Mouse (Mus musculus): ENCODE results near the gene Fam122c. TPM values are rescaled to one million over a fixed set of nuclear protein-coding genes. Genes with fewer than 3 reads are reported as not detected.
"Not testable (repeated sequence)": the region's sequence is repeated elsewhere in the genome, so short reads cannot be mapped to it uniquely, and the experiment has no call there.

The Fam122c gene
- polyA plus RNA-seq, 1 experiment = not detected

DNA sequence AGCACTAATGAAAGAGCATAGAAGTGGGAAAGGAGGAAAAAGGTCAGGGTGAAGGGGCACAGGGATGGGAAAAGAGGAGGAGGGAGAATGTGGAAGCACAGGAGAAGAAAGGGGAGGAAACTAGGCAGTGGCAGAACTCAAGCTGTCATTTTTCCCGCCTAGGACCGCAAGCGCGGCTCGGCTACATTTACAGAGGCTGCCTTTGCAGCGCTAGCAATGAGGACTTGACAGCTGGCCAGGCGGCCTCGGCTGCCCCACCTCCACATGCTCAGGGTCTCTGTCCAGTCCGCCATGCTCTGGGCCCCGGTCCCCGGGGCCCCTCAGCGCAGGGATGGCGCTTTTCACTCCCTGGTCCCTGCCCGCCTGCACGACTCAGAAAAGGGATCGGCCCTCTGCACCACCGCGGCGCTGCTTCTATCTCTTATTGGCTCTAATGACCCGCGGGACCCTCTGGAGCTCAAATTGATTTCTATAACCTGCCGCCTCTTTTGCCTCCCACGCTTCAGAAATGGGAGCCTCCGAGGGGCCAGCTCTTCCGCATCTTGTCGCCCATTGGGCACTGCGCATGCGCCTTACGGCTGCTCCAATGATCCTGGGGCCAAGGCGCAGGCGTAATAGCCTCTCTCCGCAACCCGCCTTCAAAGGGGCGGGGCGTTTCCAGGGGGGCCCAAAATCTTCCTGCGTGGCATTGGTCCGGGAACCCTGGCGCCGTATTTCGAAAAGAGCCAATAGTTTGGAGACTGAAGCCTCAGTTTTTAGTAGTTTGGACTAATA lies 3.7 kb upstream of the Fam122c start, which contains the start of gene Fam122b:
Fam122b (minus strand) TSS at position 517 of the 774 bp plus-strand sequence.
- TF ChIP-seq GATA1 (IDR thresholded peaks at IDR 0.05; ENCODE audit: borderline replicate concordance, low read length) (no peak), FLI1 (IDR thresholded peaks at IDR 0.05; ENCODE audit: low read length) (no peak)
- Histone ChIP-seq H3K4me3 (replicated peaks) (peak within 1 kb of the TSS; percentile 94), H3K4me1 (peaks cover 18% of the 10 kb centered on the region), H3K36me3 (replicated peaks; ENCODE audit: low read length) (peaks cover 5% of the 10 kb centered on the region), H3K9me3 (no peaks in the 10 kb centered on the region), H3K27me3 (replicated peaks) (peaks cover 12% of the 10 kb centered on the region)

- Histone ChIP-seq H3K36me3 (replicated peaks; ENCODE audit: low read length) (no peaks in the 10 kb centered on the region), H3K9me3 (no peaks in the 10 kb centered on the region), H3K4me3 (replicated peaks) (peak overlapping the region; percentile 94), H3K4me1 (peaks cover 16% of the 10 kb centered on the region), H3K27me3 (replicated peaks) (peaks cover 14% of the 10 kb centered on the region)
- no peak for TF ChIP-seq GATA1 (IDR thresholded peaks at IDR 0.05; ENCODE audit: borderline replicate concordance, low read length)
Measured at GRCm38 (mm10) chrX:53270063-53270432, 3.2 kb upstream of the Fam122c start.

- not testable (repeated sequence) for H3K4me1 ChIP-seq; H3K4me3 ChIP-seq (replicated peaks); H3K9me3 ChIP-seq; H3K36me3 ChIP-seq (replicated peaks; ENCODE audit: low read length)
- peaks cover 12% of the 10 kb centered on the region for H3K27me3 ChIP-seq (replicated peaks)
Measured at GRCm38 (mm10) chrX:53271628-53272027, 1.6 kb upstream of the Fam122c start.

GRCm38 (mm10) chrX:53287924-53288323 lies 14.7 kb downstream of the Fam122c start:
- Histone ChIP-seq H3K36me3 (replicated peaks; ENCODE audit: low read length) (no peaks in the 10 kb centered on the region), H3K4me1 (no peaks in the 10 kb centered on the region), H3K9me3 (no peaks in the 10 kb centered on the region), H3K27me3 (replicated peaks) (peaks cover 5% of the 10 kb centered on the region), H3K4me3 (replicated peaks) (no peak overlapping the region)
- TF ChIP-seq FLI1 (IDR thresholded peaks at IDR 0.05; ENCODE audit: low read length) (no peak), GATA1 (IDR thresholded peaks at IDR 0.05; ENCODE audit: borderline replicate concordance, low read length) (no peak)

DNA sequence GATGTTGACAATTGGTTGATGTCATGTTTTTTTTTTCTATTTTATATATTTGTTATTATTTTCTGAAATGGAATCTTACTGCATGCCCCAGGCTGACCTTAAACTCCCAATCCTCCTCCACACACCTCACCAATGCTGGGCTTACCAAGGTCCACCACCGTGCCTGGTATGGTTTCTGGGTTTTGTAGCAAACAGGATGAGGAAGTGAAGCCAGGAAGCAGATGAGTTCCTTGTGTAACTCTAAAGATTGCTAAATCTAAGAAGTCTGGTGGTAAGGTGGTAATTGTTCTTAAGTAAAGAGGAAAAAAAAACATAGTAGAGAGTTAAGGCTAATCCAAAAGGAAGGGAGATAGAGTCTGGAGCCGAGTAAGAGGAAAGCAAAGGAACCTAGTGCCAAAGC lies 47.3 kb downstream of the Fam122c start:
- H3K27me3 ChIP-seq (replicated peaks) = peaks cover 13% of the 10 kb centered on the region
- H3K4me1 ChIP-seq = peaks cover 8% of the 10 kb centered on the region; the same call in 1 of the 2 replicates
- no peaks in the 10 kb centered on the region for H3K9me3 ChIP-seq
- no peak overlapping the region for H3K4me3 ChIP-seq (replicated peaks)
- H3K36me3 ChIP-seq (replicated peaks; ENCODE audit: low read length) = no peaks in the 10 kb centered on the region
- TF ChIP-seq FLI1 (IDR thresholded peaks at IDR 0.05; ENCODE audit: low read length) = no peak
- TF ChIP-seq GATA1 (IDR thresholded peaks at IDR 0.05; ENCODE audit: borderline replicate concordance, low read length) = no peak

DNA sequence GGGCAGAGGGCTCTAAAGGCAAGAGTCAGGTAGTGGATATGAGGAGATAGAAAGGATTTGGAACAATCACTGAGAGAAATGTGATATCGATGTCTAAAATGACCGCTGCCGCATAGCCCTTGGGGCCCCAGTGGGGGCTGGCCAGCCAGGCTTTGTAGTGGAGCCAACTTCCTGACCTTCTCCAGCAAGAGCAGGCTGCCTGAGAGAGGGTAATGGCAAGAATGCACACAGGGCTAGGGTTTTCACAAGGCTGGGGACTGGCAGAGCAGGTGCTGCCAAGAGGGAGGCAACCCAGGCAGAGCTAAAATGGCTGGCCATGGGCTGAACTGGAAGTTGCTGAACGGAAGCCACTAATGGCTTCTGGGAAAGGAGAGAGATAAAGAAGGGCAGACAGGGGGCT lies 47.9 kb downstream of the Fam122c start:
- Histone ChIP-seq H3K27me3 (replicated peaks) (peaks cover 13% of the 10 kb centered on the region), H3K9me3 (no peaks in the 10 kb centered on the region), H3K4me1 (peaks cover 8% of the 10 kb centered on the region; the same call in 1 of the 2 replicates), H3K36me3 (replicated peaks; ENCODE audit: low read length) (no peaks in the 10 kb centered on the region), H3K4me3 (replicated peaks) (no peak overlapping the region)
- TF ChIP-seq GATA1 (IDR thresholded peaks at IDR 0.05; ENCODE audit: borderline replicate concordance, low read length) (no peak), FLI1 (IDR thresholded peaks at IDR 0.05; ENCODE audit: low read length) (no peak)

- Histone ChIP-seq H3K4me1 (no peaks in the 10 kb centered on the region), H3K36me3 (replicated peaks; ENCODE audit: low read length) (no peaks in the 10 kb centered on the region)
- TF ChIP-seq GATA1 (IDR thresholded peaks at IDR 0.05; ENCODE audit: borderline replicate concordance, low read length) = no peak
- TF ChIP-seq FLI1 (IDR thresholded peaks at IDR 0.05; ENCODE audit: low read length) = no peak
Measured at GRCm38 (mm10) chrX:53330396-53330795, 57.2 kb downstream of the Fam122c start.

DNA sequence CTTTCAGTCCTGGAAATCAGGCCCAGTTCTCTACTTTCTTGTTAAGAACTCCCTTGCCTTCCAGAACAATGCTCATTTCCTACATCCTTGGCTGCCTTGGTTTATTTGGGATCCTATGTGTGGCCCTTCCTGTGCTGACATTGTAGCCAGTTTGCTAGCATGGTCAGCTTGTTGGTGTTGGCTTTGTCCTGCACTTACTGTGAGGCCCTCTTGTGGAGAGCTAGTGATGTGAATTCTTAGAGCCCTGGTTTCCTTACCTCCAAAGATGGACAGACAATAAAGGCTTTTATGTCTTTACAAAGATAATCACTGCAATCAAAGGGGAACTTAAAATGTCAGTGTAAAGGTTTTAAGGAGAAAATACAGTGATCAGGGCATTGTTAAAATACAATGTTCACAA lies 64.1 kb downstream of the Fam122c start:
- Histone ChIP-seq H3K9me3 (peaks cover 9% of the 10 kb centered on the region), H3K4me1 (no peaks in the 10 kb centered on the region), H3K36me3 (replicated peaks; ENCODE audit: low read length) (no peaks in the 10 kb centered on the region), H3K4me3 (replicated peaks) (no peak overlapping the region), H3K27me3 (replicated peaks) (peaks cover 2% of the 10 kb centered on the region)
- no peak for TF ChIP-seq GATA1 (IDR thresholded peaks at IDR 0.05; ENCODE audit: borderline replicate concordance, low read length)
- TF ChIP-seq FLI1 (IDR thresholded peaks at IDR 0.05; ENCODE audit: low read length) = no peak

More at GRCm38 (mm10) chrX:53330396-53330795, 57.2 kb downstream of the Fam122c start:
- Histone ChIP-seq H3K9me3 (peaks cover 9% of the 10 kb centered on the region), H3K4me3 (replicated peaks) (no peak overlapping the region), H3K27me3 (replicated peaks) (peaks cover 7% of the 10 kb centered on the region)

DNA sequence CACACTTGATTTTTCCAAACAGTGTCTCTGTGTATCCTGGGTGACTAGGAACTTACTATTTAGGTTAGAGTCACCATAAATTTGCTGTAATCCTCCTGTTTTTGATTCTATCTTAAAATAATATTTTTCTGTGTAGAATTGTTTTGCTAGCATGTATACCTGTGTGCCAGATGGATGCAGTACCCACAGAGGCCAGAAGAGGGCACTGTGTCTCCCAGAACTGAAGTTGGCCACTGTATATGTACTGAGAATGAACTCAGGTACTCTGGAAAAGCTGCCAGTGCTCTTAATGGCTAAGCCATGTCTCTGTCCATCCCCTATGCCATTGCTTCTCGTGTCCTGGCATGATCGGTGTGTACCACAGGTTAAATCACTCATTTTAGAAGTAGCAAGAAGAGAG lies 68.3 kb downstream of the Fam122c start:
- H3K36me3 ChIP-seq (replicated peaks; ENCODE audit: low read length) = peaks cover 7% of the 10 kb centered on the region
- H3K4me1 ChIP-seq = no peaks in the 10 kb centered on the region
- no peaks in the 10 kb centered on the region for H3K27me3 ChIP-seq (replicated peaks)
- H3K9me3 ChIP-seq = no peaks in the 10 kb centered on the region
- H3K4me3 ChIP-seq (replicated peaks) = no peak overlapping the region
- TF ChIP-seq FLI1 (IDR thresholded peaks at IDR 0.05; ENCODE audit: low read length) (no peak), GATA1 (IDR thresholded peaks at IDR 0.05; ENCODE audit: borderline replicate concordance, low read length) (no peak)

- no peaks in the 10 kb centered on the region; the same call in 1 of the 2 replicates for H3K4me1 ChIP-seq
- H3K36me3 ChIP-seq (replicated peaks; ENCODE audit: low read length) = peaks cover 60% of the 10 kb centered on the region
- no peak overlapping the region for H3K4me3 ChIP-seq (replicated peaks)
- H3K27me3 ChIP-seq (replicated peaks) = peaks cover 7% of the 10 kb centered on the region
- TF ChIP-seq FLI1 (IDR thresholded peaks at IDR 0.05; ENCODE audit: low read length) (no peak), GATA1 (IDR thresholded peaks at IDR 0.05; ENCODE audit: borderline replicate concordance, low read length) (no peak)
- H3K9me3 ChIP-seq = no peaks in the 10 kb centered on the region
Measured at GRCm38 (mm10) chrX:53348374-53348773, 75.2 kb downstream of the Fam122c start.
